Mouse (Mus musculus): ENCODE measurements around the gene Pdxk. TPM values are rescaled to one million over a fixed set of nuclear protein-coding genes. Genes with fewer than 3 reads are reported as not detected.

Pdxk gene
- polyA plus RNA-seq, 1 experiment from 2014 or later, result 13.9 TPM

- peak within 1 kb of the TSS; percentile 84 for H3K27ac ChIP-seq (replicated peaks)
- peak within 1 kb of the TSS; percentile 67 for H3K4me2 ChIP-seq (replicated peaks)
- ATAC-seq (replicated peaks), result peak; percentile 96
- H3K4me1 ChIP-seq, result peaks cover 18% of the 10 kb centered on the region
- no peaks in the 10 kb centered on the region for H3K9me3 ChIP-seq
- H3K9ac ChIP-seq (replicated peaks), result peak within 1 kb of the TSS; percentile 77
- H3K4me3 ChIP-seq, result peak within 1 kb of the TSS; percentile 89
- WGBS, result under 1% methylated on average over 70 of the region's 70 CpGs
- H3K27me3 ChIP-seq, result no peaks in the 10 kb centered on the region
- peaks cover 31% of the 10 kb centered on the region for H3K36me3 ChIP-seq
These were observed 52.2 kb downstream of the Pdxk start, which contains the start of gene Rrp1 for GRCm38 (mm10) chr10:78412319-78413151. Gene Rrp1 (minus strand): TSS chr10:78413043.

GRCm38 (mm10) chr10:78411851-78412250 is 52.9 kb downstream of the Pdxk start:
- no peak overlapping the region for H3K27ac ChIP-seq (replicated peaks)
- peak; percentile 7; the same call in 1 of the 2 replicates for ATAC-seq (replicated peaks)
- H3K9ac ChIP-seq (replicated peaks), result peak overlapping the region; percentile 77
- H3K4me2 ChIP-seq (replicated peaks), result peak overlapping the region; percentile 67
- 13% methylated on average over 8 of the region's 8 CpGs for WGBS
- peak overlapping the region; percentile 89 for H3K4me3 ChIP-seq
- H3K9me3 ChIP-seq, result no peaks in the 10 kb centered on the region
- peaks cover 38% of the 10 kb centered on the region for H3K36me3 ChIP-seq
- peaks cover 18% of the 10 kb centered on the region for H3K4me1 ChIP-seq
- no peaks in the 10 kb centered on the region for H3K27me3 ChIP-seq

GRCm38 (mm10) chr10:78409035-78409788 is 55.6 kb downstream of the Pdxk start:
- H3K4me1 ChIP-seq, result peaks cover 18% of the 10 kb centered on the region
- H3K4me3 ChIP-seq, result no peak overlapping the region
- H3K9me3 ChIP-seq, result no peaks in the 10 kb centered on the region
- H3K27ac ChIP-seq (replicated peaks), result no peak overlapping the region
- 86% methylated on average over 9 of the region's 9 CpGs for WGBS
- peaks cover 62% of the 10 kb centered on the region for H3K36me3 ChIP-seq
- ATAC-seq (replicated peaks), result no peak
- H3K9ac ChIP-seq (replicated peaks), result no peak overlapping the region
- H3K4me2 ChIP-seq (replicated peaks), result no peak overlapping the region
- H3K27me3 ChIP-seq, result no peaks in the 10 kb centered on the region

- no peaks in the 10 kb centered on the region for H3K9me3 ChIP-seq
- H3K36me3 ChIP-seq, result peaks cover 83% of the 10 kb centered on the region
- H3K4me1 ChIP-seq, result peaks cover 13% of the 10 kb centered on the region
- H3K4me3 ChIP-seq, result no peak overlapping the region
- no peak for ATAC-seq (replicated peaks)
- WGBS, result 92% methylated on average over 4 of the region's 4 CpGs
- no peaks in the 10 kb centered on the region for H3K27me3 ChIP-seq
- H3K27ac ChIP-seq (replicated peaks), result no peak overlapping the region
- H3K9ac ChIP-seq (replicated peaks), result no peak overlapping the region
- no peak overlapping the region for H3K4me2 ChIP-seq (replicated peaks)
These were observed 57.6 kb downstream of the Pdxk start for GRCm38 (mm10) chr10:78407132-78407531.

GRCm38 (mm10) chr10:78406152-78406551 is 58.6 kb downstream of the Pdxk start:
- Histone ChIP-seq H3K4me2 (replicated peaks) (no peak overlapping the region), H3K9me3 (no peaks in the 10 kb centered on the region), H3K4me1 (peaks cover 3% of the 10 kb centered on the region), H3K27ac (replicated peaks) (no peak overlapping the region), H3K27me3 (no peaks in the 10 kb centered on the region), H3K9ac (replicated peaks) (no peak overlapping the region), H3K36me3 (peaks cover 93% of the 10 kb centered on the region), H3K4me3 (no peak overlapping the region)
- 94% methylated on average over 6 of the region's 6 CpGs for WGBS
- no peak for ATAC-seq (replicated peaks)

- Histone ChIP-seq H3K27me3 (no peaks in the 10 kb centered on the region), H3K4me2 (replicated peaks) (no peak overlapping the region), H3K27ac (replicated peaks) (no peak overlapping the region), H3K9me3 (no peaks in the 10 kb centered on the region), H3K4me1 (no peaks in the 10 kb centered on the region), H3K9ac (replicated peaks) (no peak overlapping the region), H3K36me3 (peaks cover 77% of the 10 kb centered on the region), H3K4me3 (no peak overlapping the region)
- WGBS, result 91% methylated on average over 14 of the region's 14 CpGs
- ATAC-seq (replicated peaks), result no peak
These were observed 62.4 kb downstream of the Pdxk start for GRCm38 (mm10) chr10:78402301-78402922.

GRCm38 (mm10) chr10:78401127-78401526 is 63.6 kb downstream of the Pdxk start:
- 98% methylated on average over 2 of the region's 2 CpGs for WGBS
- H3K36me3 ChIP-seq, result peaks cover 64% of the 10 kb centered on the region
- H3K9me3 ChIP-seq, result no peaks in the 10 kb centered on the region

GRCm38 (mm10) chr10:78399090-78399657 is 65.6 kb downstream of the Pdxk start:
- 41% methylated on average over 17 of the region's 17 CpGs for WGBS
- ATAC-seq (replicated peaks), result no peak
- peaks cover 11% of the 10 kb centered on the region for H3K4me1 ChIP-seq
- no peak overlapping the region for H3K4me2 ChIP-seq (replicated peaks)
- no peaks in the 10 kb centered on the region for H3K9me3 ChIP-seq
- no peak overlapping the region for H3K9ac ChIP-seq (replicated peaks)
- no peaks in the 10 kb centered on the region for H3K27me3 ChIP-seq
- no peak overlapping the region for H3K4me3 ChIP-seq
- no peak overlapping the region for H3K27ac ChIP-seq (replicated peaks)
- peaks cover 46% of the 10 kb centered on the region for H3K36me3 ChIP-seq

More at GRCm38 (mm10) chr10:78401127-78401526, 63.6 kb downstream of the Pdxk start:
- H3K4me3 ChIP-seq, result no peak overlapping the region
- no peak overlapping the region for H3K4me2 ChIP-seq (replicated peaks)
- H3K27ac ChIP-seq (replicated peaks), result no peak overlapping the region
- H3K9ac ChIP-seq (replicated peaks), result no peak overlapping the region
- H3K27me3 ChIP-seq, result no peaks in the 10 kb centered on the region
- H3K4me1 ChIP-seq, result peaks cover 4% of the 10 kb centered on the region
- ATAC-seq (replicated peaks), result no peak

GRCm38 (mm10) chr10:78396625-78396885 is 68.2 kb downstream of the Pdxk start:
- peak overlapping the region; percentile 18; the same call in 1 of the 2 replicates for H3K4me3 ChIP-seq
- H3K36me3 ChIP-seq, result peaks cover 20% of the 10 kb centered on the region
- 61% methylated on average over 4 of the region's 4 CpGs for WGBS
- peaks cover 12% of the 10 kb centered on the region for H3K27me3 ChIP-seq
- no peak overlapping the region for H3K9ac ChIP-seq (replicated peaks)
- no peaks in the 10 kb centered on the region for H3K9me3 ChIP-seq
- H3K27ac ChIP-seq (replicated peaks), result no peak overlapping the region; the same call in 1 of the 2 replicates
- H3K4me1 ChIP-seq, result peaks cover 14% of the 10 kb centered on the region
- ATAC-seq (replicated peaks), result peak; percentile 55; the same call in 1 of the 2 replicates
- H3K4me2 ChIP-seq (replicated peaks), result peak overlapping the region; percentile 37

GRCm38 (mm10) chr10:78395819-78396624 is 68.8 kb downstream of the Pdxk start:
- H3K27me3 ChIP-seq, result peaks cover 16% of the 10 kb centered on the region
- H3K4me3 ChIP-seq, result peak overlapping the region; percentile 18; the same call in 1 of the 2 replicates
- WGBS, result 1% methylated on average over 17 of the region's 17 CpGs
- H3K4me2 ChIP-seq (replicated peaks), result peak overlapping the region; percentile 37
- peaks cover 15% of the 10 kb centered on the region for H3K36me3 ChIP-seq
- 0 out of 2 replicates have a peak overlapping the region, but pooled peaks have one; percentile 10 for H3K9ac ChIP-seq (replicated peaks)
- ATAC-seq (replicated peaks), result peak; percentile 90
- H3K4me1 ChIP-seq, result peaks cover 16% of the 10 kb centered on the region
- no peaks in the 10 kb centered on the region for H3K9me3 ChIP-seq
- H3K27ac ChIP-seq (replicated peaks), result peak overlapping the region; percentile 62

- H3K4me2 ChIP-seq (replicated peaks), result no peak overlapping the region
- no peak overlapping the region for H3K9ac ChIP-seq (replicated peaks)
- 0 out of 2 replicates have a peak, but pooled peaks have one; percentile 26 for ATAC-seq (replicated peaks)
- H3K9me3 ChIP-seq, result no peaks in the 10 kb centered on the region
- peaks cover 23% of the 10 kb centered on the region for H3K27me3 ChIP-seq
- H3K4me1 ChIP-seq, result peaks cover 21% of the 10 kb centered on the region
- peaks cover 8% of the 10 kb centered on the region for H3K36me3 ChIP-seq
- no peak overlapping the region for H3K4me3 ChIP-seq
- H3K27ac ChIP-seq (replicated peaks), result peak overlapping the region; percentile 62
- 80% methylated on average over 3 of the region's 3 CpGs for WGBS
These were observed 69.4 kb downstream of the Pdxk start for GRCm38 (mm10) chr10:78395377-78395776.
